Mouse (Mus musculus) neural tube, embryonic 14.5 days (tissue): ENCODE measurements around the gene P2rx6. TPM values are rescaled to one million over a fixed set of nuclear protein-coding genes. Genes with fewer than 3 reads are reported as not detected.
A peak's percentile ranks its signal among the peaks of the same experiment; 100 is the strongest.

Source experiments
- ATAC-seq: fragments of 200-750 bp; cut with Nextera tagmentation; 2 replicates; pipeline ENCODE4 v1.8.0; 2017; ENCODE audit warnings: low read depth, mild to moderate bottlenecking, moderate TSS enrichment, moderate library complexity
- H3K27ac ChIP-seq: fragments of 300-500 bp; sonication (generic); 2 replicates; pipeline ENCODE4 v1.5.1; 2014; ENCODE audit warnings: low read depth, mild to moderate bottlenecking, control low read depth, low read length, moderate library complexity, mixed read lengths
- H3K27me3 ChIP-seq: fragments of 300-500 bp; sonication (generic); 2 replicates; pipeline ENCODE4 v1.6.1; 2014; ENCODE audit warnings: low read length; ENCODE audit not compliant: control insufficient read depth, insufficient read depth
- H3K36me3 ChIP-seq: fragments of 300-500 bp; sonication (generic); 2 replicates; pipeline ENCODE4 v1.6.1; 2014; ENCODE audit warnings: low read length, mixed read lengths; ENCODE audit not compliant: control insufficient read depth, insufficient read depth
- H3K4me1 ChIP-seq: fragments of 300-500 bp; sonication (generic); 2 replicates; pipeline ENCODE4 v1.6.1; 2014; ENCODE audit warnings: low read length; ENCODE audit not compliant: control insufficient read depth, insufficient read depth
- H3K4me2 ChIP-seq: fragments of 300-500 bp; sonication (generic); 2 replicates; pipeline ENCODE4 v1.6.1; 2014; ENCODE audit warnings: mild to moderate bottlenecking, low read depth, low read length, control low read depth
- H3K4me3 ChIP-seq: fragments of 300-500 bp; sonication (generic); 2 replicates; pipeline ENCODE4 v1.5.1; 2014; ENCODE audit warnings: low read depth, low read length, control low read depth, mixed read lengths
- H3K9ac ChIP-seq: fragments of 300-500 bp; sonication (generic); replicated peaks from 2 replicates; pipeline ENCODE4 v1.6.1; 2014; ENCODE audit warnings: low read depth, mild to moderate bottlenecking, control low read depth, low read length, mixed read lengths
- H3K9me3 ChIP-seq: fragments of 300-500 bp; sonication (generic); 2 replicates; pipeline ENCODE4 v1.6.1; 2016; ENCODE audit warnings: low read length; ENCODE audit not compliant: control insufficient read depth
- WGBS: fragments of 180-500 bp; shearing (Covaris S2); extraction: QIAGEN DNeasy Blood & Tissue Kit; methylation state at CpG from one replicate; pipeline ENCODE4 v1.1.7; 2014; 5-methylcytosine and 5-hydroxymethylcytosine counted together
- polyA plus RNA-seq: library from polyadenylated mRNA; unstranded; fragments of >200 nt; fragmentation: Nextera tagmentation; extraction: Ambion mirVana; gene quantifications from 2 replicates; pipeline ENCODE4 v1.2.1, GENCODE M21; 2014

Gene P2rx6
- polyA plus RNA-seq, result 2.4 and 2.7 TPM in 2 replicates

DNA sequence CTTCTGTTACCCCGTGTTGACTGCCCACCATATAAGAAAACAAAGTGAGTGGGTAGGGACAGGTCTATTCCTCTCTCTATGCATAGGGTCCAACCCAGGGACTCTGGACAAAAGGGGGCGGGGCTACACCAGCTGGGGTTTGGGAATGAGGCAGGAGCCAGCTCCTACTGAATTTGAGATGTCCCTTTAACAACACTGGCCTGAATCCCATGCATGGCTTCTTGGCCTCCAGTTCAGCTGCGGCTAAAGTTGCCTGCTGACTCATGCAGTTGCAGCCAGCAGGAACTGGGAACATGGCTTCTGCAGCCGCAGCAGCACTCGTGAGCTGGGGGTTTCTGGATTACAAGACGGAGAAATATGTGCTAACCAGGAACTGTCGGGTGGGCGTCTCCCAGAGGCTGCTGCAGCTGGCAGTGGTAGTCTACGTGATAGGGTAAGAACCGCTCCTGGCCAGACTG is at the start of gene P2rx6:
TSS of gene P2rx6 (plus strand) at position 135 of the 458 bp plus-strand sequence.
- ATAC-seq, result peak; percentile 52; the same call in 1 of the 2 replicates
- Histone ChIP-seq H3K4me3 (no peak within 1 kb of the TSS; the same call in 1 of the 2 replicates), H3K36me3 (no peaks in the 10 kb centered on the region), H3K27me3 (no peaks in the 10 kb centered on the region), H3K4me2 (peak within 1 kb of the TSS; percentile 38), H3K4me1 (peaks cover 5% of the 10 kb centered on the region; the same call in 1 of the 2 replicates), H3K27ac (peak within 1 kb of the TSS; percentile 52), H3K9ac (0 out of 2 replicates have a peak within 1 kb of the TSS, but pooled peaks have one; percentile 16), H3K9me3 (no peaks in the 10 kb centered on the region)
- 2% methylated on average over 10 of the region's 10 CpGs for WGBS

DNA sequence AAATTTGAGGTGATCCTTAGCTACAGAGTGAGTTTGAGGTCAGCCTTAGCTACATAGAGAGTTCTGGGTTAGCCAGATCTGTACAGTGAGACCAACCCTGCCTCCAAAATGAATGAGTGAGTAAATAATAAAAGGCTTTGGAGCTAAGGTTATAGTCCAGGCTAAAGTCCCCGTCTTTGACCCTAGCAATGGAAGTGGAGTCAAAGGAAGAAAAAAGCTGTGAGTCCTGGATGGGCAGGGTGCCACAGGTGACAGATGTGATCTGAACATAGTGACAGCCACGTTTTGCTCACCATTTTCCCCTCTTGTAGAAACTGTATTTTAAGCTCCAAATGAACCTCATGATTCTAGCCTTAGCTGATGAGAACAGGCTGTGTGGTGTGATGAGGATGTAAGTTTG is 42.8 kb upstream of the P2rx6 start:
- H3K27ac ChIP-seq, result no peak overlapping the region
- H3K4me1 ChIP-seq, result no peaks in the 10 kb centered on the region
- H3K9ac ChIP-seq, result no peak overlapping the region
- no peak for ATAC-seq
- WGBS, result 91% methylated on average over 2 of the region's 2 CpGs
- H3K27me3 ChIP-seq, result no peaks in the 10 kb centered on the region
- no peak overlapping the region for H3K4me2 ChIP-seq
- no peaks in the 10 kb centered on the region for H3K9me3 ChIP-seq
- peaks cover 68% of the 10 kb centered on the region for H3K36me3 ChIP-seq
- H3K4me3 ChIP-seq, result no peak overlapping the region

DNA sequence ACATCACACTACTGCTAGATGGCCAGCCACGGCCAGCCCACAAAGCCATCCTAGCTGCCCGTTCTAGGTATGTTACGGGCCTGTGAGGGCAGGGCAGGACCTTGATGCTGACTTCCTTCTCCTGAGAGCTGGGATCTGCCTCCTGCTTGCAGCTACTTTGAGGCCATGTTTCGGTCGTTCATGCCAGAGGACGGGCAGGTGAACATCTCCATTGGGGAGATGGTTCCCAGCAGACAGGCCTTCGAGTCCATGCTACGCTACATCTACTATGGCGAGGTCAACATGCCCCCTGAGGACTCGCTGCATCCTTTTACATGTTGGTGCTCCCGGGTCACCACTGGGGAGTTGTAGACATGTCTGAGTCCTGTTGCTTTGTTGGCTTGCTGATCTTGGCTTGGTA is 37.5 kb upstream of the P2rx6 start:
- 92% methylated on average over 11 of the region's 11 CpGs for WGBS
- H3K4me2 ChIP-seq, result no peak overlapping the region

DNA sequence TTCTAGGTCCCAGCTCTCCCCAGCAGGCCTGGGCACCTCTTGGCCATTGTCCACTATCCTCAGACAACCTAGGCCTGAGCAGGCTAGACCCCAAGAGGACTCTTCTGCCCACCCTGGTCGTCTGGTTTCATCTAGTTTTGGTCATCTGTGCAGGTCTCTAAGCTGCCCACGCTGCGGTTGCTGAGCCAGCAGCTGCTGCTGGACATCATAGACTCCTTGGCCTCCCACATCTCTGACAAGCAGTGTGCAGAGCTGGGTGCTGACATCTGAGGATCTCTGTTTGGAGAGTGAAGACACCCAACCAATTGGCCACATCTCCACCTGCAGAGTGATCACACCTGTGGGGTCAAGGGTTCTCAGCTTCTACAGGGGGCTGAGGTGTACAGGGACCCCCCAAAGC is 36.2 kb upstream of the P2rx6 start:
- Histone ChIP-seq H3K27ac (no peak overlapping the region), H3K4me3 (no peak overlapping the region), H3K4me2 (no peak overlapping the region), H3K9me3 (no peaks in the 10 kb centered on the region), H3K36me3 (peaks cover 71% of the 10 kb centered on the region), H3K4me1 (peaks cover 8% of the 10 kb centered on the region), H3K27me3 (no peaks in the 10 kb centered on the region), H3K9ac (no peak overlapping the region)
- no peak for ATAC-seq
- 83% methylated on average over 3 of the region's 3 CpGs for WGBS

More for the DNA sequence above, 37.5 kb upstream of the P2rx6 start:
- Histone ChIP-seq H3K9ac (no peak overlapping the region), H3K4me3 (no peak overlapping the region), H3K4me1 (no peaks in the 10 kb centered on the region; the same call in 1 of the 2 replicates), H3K27me3 (no peaks in the 10 kb centered on the region), H3K27ac (no peak overlapping the region), H3K36me3 (peaks cover 82% of the 10 kb centered on the region), H3K9me3 (no peaks in the 10 kb centered on the region)
- ATAC-seq, result no peak

DNA sequence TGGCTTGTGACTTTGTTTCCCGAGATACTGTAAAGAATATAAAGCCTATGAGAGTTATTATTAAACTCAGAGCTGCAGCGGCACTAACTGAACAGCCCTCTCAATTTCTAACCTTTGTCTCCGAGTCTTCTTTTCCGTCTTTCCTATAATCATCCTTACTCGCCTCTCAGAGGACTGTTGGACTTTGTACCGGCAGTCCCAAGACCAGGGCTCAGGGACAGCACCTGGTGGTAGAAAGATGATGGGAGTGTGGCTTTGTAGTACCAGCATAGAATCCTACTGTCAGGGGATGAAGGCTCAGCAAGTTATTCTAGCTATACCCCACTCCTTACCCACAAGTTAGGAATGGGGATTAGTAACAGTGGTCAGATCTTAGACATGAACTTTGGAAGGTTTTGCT is 35.5 kb upstream of the P2rx6 start:
- Histone ChIP-seq H3K4me3 (no peak overlapping the region), H3K4me2 (no peak overlapping the region), H3K9ac (no peak overlapping the region), H3K4me1 (peaks cover 8% of the 10 kb centered on the region), H3K27me3 (no peaks in the 10 kb centered on the region), H3K36me3 (peaks cover 64% of the 10 kb centered on the region), H3K27ac (no peak overlapping the region), H3K9me3 (no peaks in the 10 kb centered on the region)
- WGBS, result 91% methylated on average over 6 of the region's 6 CpGs
- no peak for ATAC-seq

DNA sequence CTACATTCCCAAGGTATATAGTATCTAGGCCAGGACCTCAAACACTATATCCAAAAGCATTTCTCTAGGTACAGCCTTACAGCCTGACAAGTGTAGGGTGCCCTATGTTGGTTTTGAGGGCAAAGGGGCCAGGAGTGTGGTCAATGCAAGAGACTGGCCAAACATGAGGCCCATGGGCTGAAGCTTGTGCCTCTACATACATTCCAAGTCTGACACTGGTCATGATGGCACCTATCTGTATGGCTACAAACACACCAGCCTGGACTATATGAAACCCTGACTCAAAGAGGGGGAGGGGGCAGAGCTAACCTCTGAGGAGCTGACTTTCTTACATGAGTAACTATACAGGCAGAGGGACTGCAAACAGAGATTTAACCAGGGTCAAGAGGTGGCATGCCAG is 34.1 kb upstream of the P2rx6 start:
- H3K4me1 ChIP-seq, result peaks cover 17% of the 10 kb centered on the region
- no peak for ATAC-seq

DNA sequence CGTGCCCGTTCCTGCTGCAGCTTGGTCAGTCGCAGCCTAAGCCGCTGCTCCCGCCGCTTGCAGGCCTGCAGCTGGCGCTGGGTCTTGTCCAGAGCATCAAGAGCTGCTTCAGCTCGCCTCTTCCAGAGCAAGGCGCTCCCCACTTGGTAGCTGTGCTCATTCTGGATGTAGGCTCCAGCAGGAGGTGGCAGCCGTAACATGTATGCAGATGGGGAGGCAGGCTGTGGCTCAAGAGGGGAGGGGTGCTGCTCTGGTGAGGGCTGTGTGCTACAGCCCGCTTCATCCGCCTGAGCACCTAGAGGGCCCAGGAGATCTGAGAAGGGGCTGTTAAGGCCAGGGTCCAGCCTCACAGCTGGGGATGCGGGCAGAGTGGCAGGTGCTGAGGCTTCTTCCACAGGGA is 33.4 kb upstream of the P2rx6 start:
- ATAC-seq, result no peak
- Histone ChIP-seq H3K9me3 (no peaks in the 10 kb centered on the region), H3K4me2 (no peak overlapping the region), H3K27me3 (no peaks in the 10 kb centered on the region), H3K36me3 (peaks cover 44% of the 10 kb centered on the region), H3K9ac (no peak overlapping the region), H3K4me1 (peaks cover 17% of the 10 kb centered on the region), H3K4me3 (no peak overlapping the region), H3K27ac (no peak overlapping the region)
- 90% methylated on average over 13 of the region's 13 CpGs for WGBS

More for the DNA sequence above, 34.1 kb upstream of the P2rx6 start:
- no peak overlapping the region for H3K4me3 ChIP-seq
- H3K4me2 ChIP-seq, result no peak overlapping the region
- H3K9me3 ChIP-seq, result no peaks in the 10 kb centered on the region
- H3K27ac ChIP-seq, result no peak overlapping the region
- no peak overlapping the region for H3K9ac ChIP-seq
- peaks cover 50% of the 10 kb centered on the region for H3K36me3 ChIP-seq
- no peaks in the 10 kb centered on the region for H3K27me3 ChIP-seq

DNA sequence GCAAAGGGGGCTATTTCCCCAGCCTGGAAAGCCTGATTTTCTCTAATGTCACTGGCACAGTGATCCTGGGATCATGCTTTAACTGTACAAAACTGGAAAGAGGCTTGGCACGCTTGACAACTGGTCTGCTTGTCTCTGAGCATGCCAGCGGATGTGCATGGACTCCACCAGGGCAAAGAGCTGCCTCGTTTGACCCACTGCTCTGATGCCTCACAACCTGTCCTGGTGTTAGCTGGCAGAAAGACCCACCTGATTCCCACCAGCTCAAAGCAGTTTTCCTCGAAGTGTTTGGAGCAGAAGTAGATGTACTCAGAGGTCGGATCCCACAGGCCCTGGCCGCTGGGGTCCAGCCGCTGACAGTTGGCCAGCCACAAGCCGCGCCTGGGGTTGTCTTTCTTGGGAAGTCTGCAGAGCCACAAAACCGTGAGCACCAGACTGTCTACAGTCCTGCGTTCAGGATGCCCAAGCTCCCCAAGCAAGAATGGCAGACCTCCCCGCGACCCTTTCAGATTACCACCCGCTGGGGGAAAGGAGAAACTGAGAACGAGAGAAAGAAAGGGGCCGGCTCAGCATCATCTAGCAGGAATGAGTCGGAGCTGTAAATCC is 31.6 kb upstream of the P2rx6 start:
- peak; percentile 2; the same call in 1 of the 2 replicates for ATAC-seq
- 13% methylated on average over 17 of the region's 17 CpGs for WGBS

DNA sequence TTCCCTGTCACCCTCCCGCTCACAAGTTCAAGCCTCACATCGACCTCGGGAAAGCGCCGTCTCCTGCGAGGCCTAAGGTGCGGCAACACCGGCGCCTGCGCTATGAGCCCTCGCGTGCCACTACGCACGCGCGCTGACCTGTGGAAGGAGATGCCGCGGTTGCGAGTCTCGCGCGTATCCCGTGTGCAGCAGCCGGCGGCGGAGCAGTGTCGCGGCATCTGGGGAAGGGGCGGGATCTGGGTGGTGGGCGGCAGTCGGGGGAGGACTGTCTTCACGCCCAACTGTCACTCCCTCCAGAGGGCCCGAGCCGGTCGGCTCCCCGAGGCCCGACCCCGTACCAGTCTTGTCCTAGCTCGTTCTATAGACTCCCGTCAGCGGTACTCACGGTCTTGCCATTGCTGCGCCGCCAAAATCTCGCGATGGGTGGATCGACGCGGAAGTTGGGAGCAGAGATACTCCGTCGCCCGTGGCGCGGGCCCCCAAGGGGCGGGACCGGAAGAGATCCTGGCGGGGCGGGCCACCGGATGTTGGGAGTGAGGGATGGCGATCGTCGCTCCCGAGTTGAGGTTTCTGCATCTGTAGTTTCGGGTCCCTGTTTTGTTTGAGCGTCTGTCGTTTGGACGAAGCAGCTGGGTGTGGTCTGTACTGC is 30.9 kb upstream of the P2rx6 start, which contains the start of gene Thap7:
TSS of gene Thap7 (minus strand) at position 497 of the 649 bp plus-strand sequence.
- peaks cover 17% of the 10 kb centered on the region for H3K4me1 ChIP-seq
- no peaks in the 10 kb centered on the region for H3K27me3 ChIP-seq
- H3K9me3 ChIP-seq, result no peaks in the 10 kb centered on the region
- peaks cover 22% of the 10 kb centered on the region for H3K36me3 ChIP-seq
- ATAC-seq, result peak; percentile 97
- H3K4me2 ChIP-seq, result peak within 1 kb of the TSS; percentile 91
- H3K4me3 ChIP-seq, result peak within 1 kb of the TSS; percentile 70
- H3K9ac ChIP-seq, result peak within 1 kb of the TSS; percentile 90
- WGBS, result under 1% methylated on average over 64 of the region's 67 CpGs
- peak within 1 kb of the TSS; percentile 97 for H3K27ac ChIP-seq

More for the DNA sequence above, 31.6 kb upstream of the P2rx6 start:
- H3K9ac ChIP-seq, result peak overlapping the region; percentile 90
- H3K9me3 ChIP-seq, result no peaks in the 10 kb centered on the region
- peak overlapping the region; percentile 91 for H3K4me2 ChIP-seq
- H3K4me1 ChIP-seq, result peaks cover 17% of the 10 kb centered on the region
- peak overlapping the region; percentile 70 for H3K4me3 ChIP-seq
- no peaks in the 10 kb centered on the region for H3K27me3 ChIP-seq
- peaks cover 29% of the 10 kb centered on the region for H3K36me3 ChIP-seq
- peak overlapping the region; percentile 97 for H3K27ac ChIP-seq
